Mouse (Mus musculus) retina, postnatal 1 day (tissue): ENCODE measurements around the gene Gm20388.
A peak's percentile ranks its signal among the peaks of the same experiment; 100 is the strongest.

Source experiments
- DNase-seq: peaks from one replicate; pipeline ENCODE4 v3.0.0-alpha.2; 2012

Gene Gm20388

DNA sequence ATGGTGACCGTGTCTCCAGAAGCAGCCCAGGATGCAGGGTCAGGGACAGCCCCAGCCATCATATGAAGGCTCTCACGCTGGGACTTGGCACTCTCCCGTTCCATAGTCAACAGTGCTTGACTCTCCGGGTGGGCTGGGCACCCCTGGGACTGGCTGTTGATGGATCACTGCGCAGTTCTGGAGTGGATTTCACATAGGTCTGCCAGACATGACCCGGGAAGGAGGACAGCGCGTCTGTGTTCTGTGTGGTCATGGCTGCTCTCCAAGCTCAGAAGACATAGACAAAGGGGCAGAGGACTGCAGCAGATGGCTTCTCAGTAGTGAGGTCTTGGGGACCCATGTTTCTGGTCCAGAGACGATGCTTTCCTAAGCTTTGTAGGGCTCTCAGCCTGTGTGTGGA lies 2140.0 kb downstream of the Gm20388 start:
- no peak for DNase-seq

GRCm38 (mm10) chr8:122055321-122055720 lies 2144.7 kb downstream of the Gm20388 start:
- DNase-seq, result no peak

DNA sequence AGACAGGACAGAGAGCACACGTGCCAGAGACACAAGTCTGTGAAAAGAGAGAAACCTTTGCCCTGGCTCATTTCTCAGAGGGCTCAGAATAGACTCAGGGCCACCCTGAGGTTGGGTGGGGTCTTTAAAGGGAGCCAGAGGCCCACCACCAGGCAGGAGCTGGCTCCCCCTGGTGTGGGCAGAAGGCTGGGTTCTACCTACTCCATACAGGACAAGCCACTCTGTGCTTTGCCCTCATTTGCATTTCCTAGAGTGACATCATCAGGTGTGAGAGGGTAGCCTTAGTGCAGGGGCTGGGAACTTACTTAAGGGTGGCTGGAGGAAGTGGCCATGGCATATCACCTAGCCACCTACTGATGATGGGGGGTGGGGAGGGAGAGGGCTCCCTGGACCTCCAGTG lies 2145.5 kb downstream of the Gm20388 start:
- no peak for DNase-seq

- DNase-seq, result peak; percentile 22
These were observed 2146.2 kb downstream of the Gm20388 start for GRCm38 (mm10) chr8:122056882-122057281.

- no peak for DNase-seq
These were observed 2147.9 kb downstream of the Gm20388 start for GRCm38 (mm10) chr8:122058510-122058909.

- no peak for DNase-seq
These were observed 2148.3 kb downstream of the Gm20388 start for GRCm38 (mm10) chr8:122058951-122059350.

DNA sequence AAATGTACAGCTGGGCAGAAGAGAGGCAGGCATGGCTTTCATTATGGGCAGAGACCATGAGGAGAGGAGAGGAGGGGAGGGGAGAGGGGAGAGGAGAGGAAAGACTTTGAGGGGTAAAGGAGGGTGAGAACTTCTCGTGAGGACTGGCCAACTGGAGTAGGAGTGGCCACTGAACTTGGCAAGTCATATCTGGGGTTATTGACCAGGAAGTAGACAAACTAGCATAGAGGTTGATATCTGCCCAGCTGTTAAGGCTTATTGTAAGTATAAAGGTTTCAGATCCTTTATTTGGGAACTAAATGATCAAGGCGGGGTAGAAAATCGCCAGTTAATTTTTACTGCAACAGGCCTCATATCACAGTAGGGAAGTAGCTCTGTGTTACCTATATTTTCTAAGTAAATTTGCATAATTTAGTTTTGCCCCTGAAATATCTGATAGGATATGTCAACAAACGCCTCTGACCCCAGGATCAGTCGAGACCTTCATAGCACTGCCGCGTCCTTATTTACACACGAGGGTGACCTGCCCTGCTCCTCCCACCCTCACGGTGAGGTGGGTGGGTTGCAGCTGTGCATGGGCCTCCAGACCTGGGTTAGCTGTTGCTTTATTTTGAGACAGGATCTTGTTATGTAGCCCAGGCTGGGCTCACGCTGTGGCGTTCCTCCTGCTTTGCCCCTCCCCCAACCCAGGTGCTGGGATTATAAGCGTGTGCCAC lies 2152.0 kb downstream of the Gm20388 start:
- no peak for DNase-seq

GRCm38 (mm10) chr8:122064353-122064752 lies 2153.7 kb downstream of the Gm20388 start:
- no peak for DNase-seq

GRCm38 (mm10) chr8:122067783-122068505 lies 2157.3 kb downstream of the Gm20388 start:
- no peak for DNase-seq

- no peak for DNase-seq
These were observed 2158.0 kb downstream of the Gm20388 start for GRCm38 (mm10) chr8:122068609-122069008.

DNA sequence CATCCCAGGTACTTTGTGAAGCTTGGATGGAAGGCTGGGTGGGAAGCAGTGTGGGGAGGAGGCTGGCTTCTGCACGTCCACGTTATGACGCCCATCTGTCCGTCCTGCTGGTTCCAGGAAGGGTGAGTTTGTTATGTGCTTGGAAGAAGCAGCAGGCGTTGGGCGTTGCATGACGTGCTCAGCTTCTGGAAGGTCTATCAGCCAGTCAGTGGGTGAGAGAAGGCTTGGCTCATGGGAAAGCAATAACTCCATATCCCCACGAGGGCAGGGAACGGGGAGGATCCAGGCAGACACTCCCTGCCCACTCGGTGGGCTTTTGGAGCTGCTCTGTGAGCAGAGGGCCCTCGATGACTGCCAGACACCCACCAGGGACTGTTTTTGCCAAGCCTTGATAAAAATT lies 2158.6 kb downstream of the Gm20388 start:
- no peak for DNase-seq

- no peak for DNase-seq
These were observed 2160.6 kb downstream of the Gm20388 start for GRCm38 (mm10) chr8:122071193-122071592.

GRCm38 (mm10) chr8:122073964-122074363 lies 2163.3 kb downstream of the Gm20388 start:
- DNase-seq, result no peak

DNA sequence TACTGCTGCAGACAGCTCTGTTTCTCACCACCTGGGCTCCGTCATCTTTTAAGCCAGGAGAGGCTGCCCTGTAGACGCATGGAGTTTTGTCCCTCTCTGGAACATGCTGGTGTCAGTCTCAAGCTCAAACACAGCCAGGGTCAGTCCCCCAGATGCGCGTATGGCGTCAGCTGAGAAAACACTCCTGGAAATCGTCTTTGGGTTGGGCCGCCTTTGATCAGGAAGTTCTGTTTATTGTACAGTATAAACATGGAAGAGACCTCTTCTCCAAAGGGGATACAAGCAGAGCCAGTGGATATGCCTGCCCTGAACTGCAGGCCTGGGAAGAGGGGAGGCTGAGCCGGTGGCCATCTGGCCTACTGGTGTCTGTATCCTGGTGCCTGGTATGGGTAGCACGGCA lies 2163.8 kb downstream of the Gm20388 start:
- DNase-seq, result no peak

DNA sequence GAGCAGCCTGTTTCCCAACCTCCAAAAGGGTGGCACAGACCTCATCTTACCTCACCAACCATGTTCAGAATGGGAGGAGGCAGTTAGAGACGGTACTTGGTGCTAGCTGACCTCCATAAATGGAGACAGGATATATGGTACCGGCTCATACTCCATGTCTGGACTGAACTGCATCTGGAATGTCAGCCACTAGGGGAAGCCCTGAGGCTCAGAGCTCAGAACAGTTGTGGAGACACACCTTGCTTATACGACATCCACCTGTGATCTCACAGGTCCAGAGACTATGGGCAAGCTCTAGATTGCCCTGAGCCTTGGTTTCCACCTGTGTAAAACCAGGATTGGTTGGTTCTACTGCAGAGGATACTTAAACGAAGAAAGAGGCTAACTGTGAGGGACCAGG lies 2164.3 kb downstream of the Gm20388 start:
- no peak for DNase-seq

DNA sequence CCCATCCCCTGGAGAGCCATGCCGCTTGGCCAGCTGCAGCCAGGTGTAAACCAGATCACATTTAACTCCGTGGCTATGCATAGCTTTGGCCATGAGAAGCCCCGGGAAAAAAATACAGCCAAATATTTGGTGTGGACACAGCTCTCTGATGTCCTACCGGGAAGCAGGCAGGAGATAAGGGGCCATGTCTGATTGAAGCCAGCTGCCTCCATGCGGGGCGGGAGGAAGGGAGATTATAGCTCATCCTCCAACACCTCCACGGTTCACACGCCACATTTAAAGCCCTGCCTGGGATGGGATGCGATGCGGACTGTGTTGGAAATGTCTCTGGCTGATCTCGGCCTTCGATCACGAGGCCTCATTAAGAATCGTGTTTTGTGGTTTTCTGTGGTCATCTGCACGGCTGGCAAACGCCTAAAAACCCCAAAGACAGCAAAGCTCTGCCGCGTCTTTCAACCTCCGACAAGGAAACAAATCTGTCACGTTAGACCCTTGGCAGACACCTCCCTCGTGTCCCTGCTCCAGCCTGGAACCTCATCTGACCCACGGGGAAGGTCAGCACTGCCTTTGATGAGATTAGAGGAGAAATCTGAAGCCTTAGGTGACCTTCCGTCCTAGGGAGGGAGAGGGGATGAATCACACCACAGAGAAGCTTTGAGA lies 2165.7 kb downstream of the Gm20388 start:
- peak; percentile 25 for DNase-seq

- no peak for DNase-seq
These were observed 2167.7 kb downstream of the Gm20388 start for GRCm38 (mm10) chr8:122078321-122078720.

- no peak for DNase-seq
These were observed 2168.5 kb downstream of the Gm20388 start for GRCm38 (mm10) chr8:122079093-122079492.

DNA sequence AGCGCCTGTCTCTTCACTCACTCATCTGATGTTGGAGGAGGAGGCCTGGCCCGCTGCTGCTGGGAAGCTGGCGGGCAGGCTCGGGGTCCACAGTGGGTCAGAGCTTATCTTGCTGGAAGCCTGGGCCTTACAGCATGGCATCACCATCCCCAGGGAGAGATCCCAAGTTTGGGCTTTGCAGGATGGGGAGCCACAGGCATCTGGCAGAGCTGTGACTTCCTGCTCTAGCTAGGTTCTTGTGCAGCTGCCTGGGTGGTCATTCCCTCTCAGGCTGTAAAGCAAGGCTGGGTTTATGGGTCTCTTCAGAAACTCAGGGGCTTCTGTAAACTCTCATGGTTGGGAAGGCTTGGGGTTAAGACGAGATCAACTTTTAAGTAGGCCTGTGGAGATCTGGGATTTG lies 2169.7 kb downstream of the Gm20388 start:
- DNase-seq, result no peak

DNA sequence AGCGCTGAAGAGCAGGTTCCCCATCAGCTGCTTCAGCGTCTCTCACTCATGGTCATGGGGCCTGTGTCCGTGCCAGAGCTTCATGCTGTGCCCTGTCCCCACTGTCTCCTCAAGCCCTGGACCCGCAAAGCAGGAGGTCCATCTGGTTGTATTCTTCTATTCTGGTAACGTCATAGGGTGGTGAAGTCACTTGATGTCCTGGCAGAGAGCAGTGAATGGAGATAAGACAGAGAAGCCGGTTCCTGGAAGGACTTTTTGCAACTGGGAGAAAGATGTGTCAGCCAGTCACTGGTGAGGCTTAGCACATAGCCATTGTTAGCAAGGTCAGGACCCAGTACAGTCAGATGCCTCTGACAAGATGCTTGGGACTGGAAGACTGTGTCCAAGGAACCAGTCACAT lies 2172.8 kb downstream of the Gm20388 start:
- no peak for DNase-seq

DNA sequence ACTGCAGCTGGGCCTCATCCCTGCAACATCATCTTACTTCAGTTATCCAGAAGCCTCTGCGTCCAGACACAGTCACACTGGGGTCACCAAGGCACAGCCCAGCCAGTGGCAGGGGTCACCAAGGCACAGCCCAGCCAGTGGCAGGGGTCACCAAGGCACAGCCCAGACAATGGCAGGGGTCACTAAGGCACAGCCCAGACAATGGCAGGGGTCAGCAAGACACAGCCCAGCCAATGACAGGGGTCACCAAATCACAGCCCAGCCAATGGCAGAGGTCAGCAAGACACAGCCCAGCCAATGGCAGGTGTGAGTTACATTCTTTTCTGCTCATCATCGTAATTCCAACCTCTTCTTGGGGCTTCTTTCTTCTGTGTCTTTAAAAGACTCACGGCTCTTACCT lies 2173.5 kb downstream of the Gm20388 start:
- DNase-seq, result no peak

DNA sequence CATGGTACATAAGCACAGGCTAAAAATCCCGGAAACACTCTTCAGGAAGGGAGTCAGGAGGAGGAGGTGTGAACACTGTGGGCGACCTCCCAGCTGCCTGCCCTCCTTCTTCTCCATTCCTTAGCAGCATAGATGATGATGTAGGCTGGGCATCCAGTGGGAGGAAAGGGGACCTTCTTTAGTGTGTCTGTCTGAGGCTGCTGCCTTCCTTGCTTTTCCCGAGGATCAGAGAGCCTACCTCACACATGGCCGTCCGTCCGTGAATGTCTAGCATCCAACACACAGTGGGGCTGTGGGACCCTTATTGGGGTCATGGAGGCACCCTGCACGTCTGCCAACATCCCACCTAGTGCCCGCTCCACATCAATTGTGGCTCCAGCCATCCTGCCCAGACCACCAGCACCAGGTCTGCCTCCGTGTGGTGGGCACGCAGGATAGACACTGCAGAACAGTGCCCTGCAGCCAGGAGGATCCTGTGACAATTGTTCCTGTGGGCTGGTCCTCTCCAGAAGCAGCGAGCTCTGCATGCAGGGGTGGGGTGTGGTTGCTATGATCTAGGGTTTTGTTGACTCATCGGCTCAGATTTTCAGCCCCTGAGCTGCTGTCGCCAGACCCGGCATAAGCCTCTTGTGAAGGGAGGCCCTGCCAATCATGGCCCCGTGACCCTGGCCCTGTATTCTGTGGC lies 2174.2 kb downstream of the Gm20388 start:
- no peak for DNase-seq

- no peak for DNase-seq
These were observed 2175.4 kb downstream of the Gm20388 start for GRCm38 (mm10) chr8:122086064-122086463.
